Mouse (Mus musculus): ENCODE results near the gene Slc22a23.

DNA sequence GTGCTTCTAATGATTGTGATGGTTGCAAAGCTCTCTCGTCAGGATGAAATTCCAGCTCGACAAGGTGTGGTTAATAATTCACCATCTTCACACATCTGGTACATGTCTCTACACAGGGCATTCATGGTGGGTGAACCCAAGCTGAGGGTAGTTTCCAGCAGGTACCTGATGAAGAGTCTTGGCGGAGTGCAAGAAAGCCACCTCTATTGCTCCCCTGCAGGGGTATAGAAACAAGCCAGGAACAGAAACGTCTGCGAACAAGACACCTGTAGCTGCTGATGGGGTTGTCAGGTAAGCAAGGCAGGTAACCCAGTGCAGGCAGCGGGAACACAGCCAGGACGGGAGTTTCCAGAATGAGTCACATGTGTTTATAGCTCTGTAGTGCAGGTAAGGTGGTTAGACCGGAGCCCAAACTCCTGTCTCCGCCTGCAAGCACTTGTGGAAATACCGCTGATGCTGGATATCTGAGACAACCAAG, 132.2 kb downstream of the Slc22a23 start:
- TF ChIP-seq CTCF (IDR thresholded peaks at IDR 0.05; ENCODE audit: low read depth), result no peak
- TF ChIP-seq EP300 (IDR thresholded peaks at IDR 0.05; ENCODE audit: low read depth), result no peak
